Mouse (Mus musculus) gastrocnemius, adult 8-10 months (tissue): Measurements from ENCODE around the gene Ppm1j. TPM values are rescaled to one million over a fixed set of nuclear protein-coding genes. Genes with fewer than 3 reads are reported as not detected.
"Not testable (repeated sequence)": the region's sequence is repeated elsewhere in the genome, so short reads cannot be mapped to it uniquely, and the experiment has no call there.

Experiments
- DNase-seq, 2 experiments: peaks; one replicate each; pipeline ENCODE4 v3.0.0; 2022; ENCODE audit warnings: low spot score in 2 of 2
- total RNA-seq, 4 experiments: library from RNA; stranded (reverse); gene quantifications; 2 replicates each; pipeline ENCODE4 v1.2.4; 2022

Ppm1j gene
- total RNA-seq, result 10 to 100 TPM; 33.3 to 41.9 (median 35.3) TPM

DNA sequence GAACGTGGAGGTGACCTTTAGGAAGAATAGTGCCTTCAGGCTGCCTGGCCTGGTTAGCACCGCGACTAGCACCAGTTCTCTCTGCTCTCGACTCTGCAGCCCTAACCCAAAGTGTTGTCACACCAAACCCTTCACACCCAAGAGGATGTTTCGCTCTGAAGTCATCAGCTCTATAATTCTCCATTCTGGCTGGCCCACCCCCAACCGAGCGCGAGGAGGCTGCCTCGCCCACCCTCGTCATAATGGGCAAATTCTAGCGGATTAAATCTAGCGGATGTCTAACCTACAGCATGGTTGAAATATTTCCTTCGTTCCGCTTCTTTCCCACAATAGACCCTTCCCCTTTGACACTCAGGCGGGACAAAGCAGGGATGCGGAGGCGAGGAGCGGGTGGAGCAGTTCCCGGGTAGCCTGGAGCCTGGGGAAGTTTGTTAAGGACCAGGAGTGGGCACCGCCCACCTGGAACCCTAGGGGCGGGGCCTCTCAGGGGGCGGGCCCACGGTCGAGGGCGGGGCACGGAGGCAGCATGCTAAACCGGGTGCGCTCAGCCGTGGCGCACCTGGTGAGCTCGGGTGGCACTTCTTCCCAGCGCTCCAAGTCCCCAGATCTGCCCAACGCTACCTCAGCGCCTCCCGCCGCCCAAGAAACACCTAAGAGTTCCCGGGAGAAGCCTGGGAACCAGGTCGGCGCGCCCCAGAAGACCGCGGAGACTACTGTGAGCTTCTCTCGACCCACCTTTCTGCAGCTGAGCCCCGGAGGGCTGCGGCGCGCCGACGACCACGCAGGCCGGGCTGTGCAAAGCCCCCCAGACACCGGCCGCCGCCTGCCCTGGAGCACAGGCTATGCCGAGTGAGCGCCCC, at the start of gene Ppm1j:
Ppm1j (plus strand) TSS at position 496 of the 860 bp plus-strand sequence.
- peak; percentile 81 to 85 for DNase-seq

DNA sequence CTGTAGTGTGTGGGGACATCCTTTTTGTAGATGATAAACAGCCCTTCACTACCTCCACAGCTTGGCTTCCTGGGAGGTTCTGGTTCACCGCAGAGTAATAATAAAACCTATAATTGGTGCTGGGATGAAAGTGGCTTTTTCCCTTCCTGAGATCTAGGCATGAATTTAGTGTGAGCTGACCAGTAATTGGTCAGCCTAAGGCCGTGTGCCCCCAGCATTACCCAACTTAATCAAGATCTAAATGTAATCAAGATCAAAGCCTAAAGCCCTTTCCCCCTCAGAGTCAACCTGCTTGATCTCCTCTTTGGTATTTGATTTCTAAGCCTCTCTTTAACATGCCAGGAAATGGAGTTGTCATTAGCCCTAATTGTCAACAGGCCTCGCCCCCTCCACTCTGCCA, 47.9 kb upstream of the Ppm1j start:
- DNase-seq, result no peak

DNA sequence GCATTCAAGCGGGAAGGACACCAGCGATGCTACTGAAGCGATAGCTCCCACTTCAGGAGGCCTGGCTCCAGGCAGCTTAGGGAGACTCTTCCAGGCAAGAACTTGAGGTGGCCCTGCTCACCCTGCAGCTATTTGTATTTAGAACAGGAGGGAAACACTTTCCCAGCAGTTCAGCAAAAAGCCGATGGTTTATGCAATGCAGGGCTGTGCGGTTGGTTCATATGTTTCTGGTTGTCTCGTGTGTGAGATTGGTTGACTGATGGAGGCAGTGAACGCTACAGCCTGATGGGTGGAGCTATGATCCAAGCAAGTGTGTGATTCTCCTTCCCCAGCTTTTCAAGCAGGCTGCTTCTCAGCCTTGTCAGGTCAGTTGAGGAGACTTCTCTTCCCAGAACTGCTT, 46.2 kb upstream of the Ppm1j start:
- no peak for DNase-seq

DNA sequence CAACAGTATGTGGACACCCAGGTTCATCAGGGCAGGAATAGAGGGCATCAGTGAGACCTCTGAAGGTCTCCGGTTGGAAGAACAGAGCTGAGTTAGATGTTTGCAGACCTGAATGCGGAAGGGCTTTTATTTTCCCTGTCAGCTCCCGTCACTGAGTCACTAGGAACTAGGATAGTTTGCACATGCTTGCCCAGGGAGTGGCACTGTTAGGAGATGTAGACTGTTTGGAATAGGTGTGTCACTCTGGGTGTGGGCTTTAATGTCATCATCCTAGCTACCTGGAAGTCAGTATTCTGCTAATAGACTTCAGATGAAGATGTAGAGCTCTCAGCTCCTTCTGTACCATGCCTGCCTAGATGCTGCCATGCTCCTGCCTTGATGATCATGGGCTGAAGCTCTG, 38.9 kb upstream of the Ppm1j start:
- DNase-seq, result no peak

DNA sequence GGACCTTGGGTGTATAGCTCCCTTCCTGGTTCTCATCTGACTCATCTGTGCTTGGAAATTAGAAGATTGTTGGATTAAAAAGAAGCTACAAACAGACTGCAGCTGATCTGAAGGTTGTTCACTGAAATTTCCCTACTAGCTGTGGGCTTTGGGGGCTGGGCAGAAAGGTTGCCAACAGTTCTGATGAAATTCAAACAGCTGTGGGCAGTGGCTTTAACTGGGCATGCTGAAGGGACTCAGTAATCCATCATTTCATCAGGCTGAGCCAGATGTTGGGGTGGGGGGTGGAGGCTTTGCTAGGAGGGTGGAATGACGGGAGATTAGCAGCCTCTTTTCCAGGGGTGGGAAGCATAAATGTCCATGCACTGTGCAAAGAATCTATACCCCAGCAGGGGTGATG, 37.7 kb upstream of the Ppm1j start:
- DNase-seq, result no peak

DNA sequence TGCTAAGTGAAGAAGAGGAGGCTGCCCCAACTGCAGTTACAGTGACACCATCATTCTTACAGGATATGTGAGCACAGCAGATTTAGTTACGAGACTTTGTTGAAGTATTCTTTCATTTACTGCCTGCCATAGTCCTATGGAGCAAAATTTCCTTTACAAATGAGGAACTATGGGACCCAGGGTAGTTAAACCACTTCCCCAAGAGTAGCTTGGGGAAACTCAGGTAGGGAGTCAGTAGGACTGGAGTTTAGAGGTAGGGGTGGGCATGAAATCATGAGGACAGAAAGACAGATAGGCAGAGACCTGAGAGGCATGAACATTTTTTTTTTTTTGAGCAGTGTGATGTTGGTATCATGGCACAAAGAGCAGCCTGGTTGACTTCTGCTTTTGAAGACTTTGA, 37.0 kb upstream of the Ppm1j start:
- DNase-seq, result no peak

DNA sequence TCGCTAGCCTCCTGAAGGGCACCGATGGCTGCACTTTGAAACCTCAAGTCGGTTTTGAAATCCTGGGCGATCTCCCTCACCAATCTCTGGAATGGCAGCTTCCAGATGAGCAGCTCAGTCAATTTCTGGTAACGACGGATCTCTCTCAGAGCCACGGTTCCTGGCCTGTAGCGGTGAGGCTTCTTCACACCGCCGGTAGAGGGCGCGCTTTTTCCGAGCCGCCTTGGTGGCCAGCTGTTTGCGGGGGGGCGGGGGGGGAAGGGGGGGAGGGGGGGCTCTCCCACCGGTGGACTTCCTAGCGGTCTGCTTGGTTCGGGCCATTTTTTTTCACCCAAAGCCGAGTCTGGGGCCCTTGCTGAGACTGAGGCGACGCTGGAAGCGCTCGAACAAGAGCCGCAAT, 28.0 kb upstream of the Ppm1j start:
- DNase-seq, result not testable (repeated sequence)

DNA sequence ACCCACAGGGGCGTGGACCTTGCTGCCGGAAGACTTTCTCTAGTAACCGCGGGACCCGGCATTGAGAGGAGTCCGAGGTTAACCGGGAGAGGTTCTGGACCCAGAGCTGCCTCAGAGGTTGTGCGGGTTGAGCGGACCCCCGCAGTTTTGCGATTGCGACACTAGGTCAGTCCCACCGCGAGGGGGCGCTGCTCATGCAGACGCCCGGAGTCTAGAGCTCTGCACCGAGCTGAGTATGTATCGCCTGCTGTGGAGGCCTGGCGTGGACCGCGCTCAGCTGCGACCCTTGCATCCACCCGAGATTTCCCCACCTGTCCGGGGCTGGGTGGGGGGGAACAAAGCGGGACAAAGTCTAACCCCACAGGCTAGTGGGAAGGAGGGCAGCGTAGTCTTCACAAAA, 22.4 kb upstream of the Ppm1j start:
- peak; percentile 25 to 46 for DNase-seq

DNA sequence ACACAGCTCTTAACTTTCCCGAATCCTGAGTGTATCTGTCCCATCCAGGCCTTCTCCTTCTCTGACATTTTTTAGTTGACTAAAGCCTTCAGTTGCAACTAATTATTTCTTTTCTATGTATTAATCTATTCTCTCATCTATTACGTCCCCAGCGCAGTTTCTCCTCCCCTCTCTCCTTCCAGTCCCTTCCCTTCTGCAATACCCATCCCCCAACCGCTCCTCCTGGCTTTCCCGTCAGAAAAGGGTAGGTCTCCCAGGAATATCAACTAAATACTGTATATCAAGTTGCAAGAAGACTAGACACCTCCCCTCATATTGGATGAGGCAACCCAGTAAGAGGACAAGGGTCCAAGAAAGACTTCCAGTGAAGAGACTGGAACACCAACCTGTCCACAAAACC, 22.0 kb upstream of the Ppm1j start:
- DNase-seq, result no peak

DNA sequence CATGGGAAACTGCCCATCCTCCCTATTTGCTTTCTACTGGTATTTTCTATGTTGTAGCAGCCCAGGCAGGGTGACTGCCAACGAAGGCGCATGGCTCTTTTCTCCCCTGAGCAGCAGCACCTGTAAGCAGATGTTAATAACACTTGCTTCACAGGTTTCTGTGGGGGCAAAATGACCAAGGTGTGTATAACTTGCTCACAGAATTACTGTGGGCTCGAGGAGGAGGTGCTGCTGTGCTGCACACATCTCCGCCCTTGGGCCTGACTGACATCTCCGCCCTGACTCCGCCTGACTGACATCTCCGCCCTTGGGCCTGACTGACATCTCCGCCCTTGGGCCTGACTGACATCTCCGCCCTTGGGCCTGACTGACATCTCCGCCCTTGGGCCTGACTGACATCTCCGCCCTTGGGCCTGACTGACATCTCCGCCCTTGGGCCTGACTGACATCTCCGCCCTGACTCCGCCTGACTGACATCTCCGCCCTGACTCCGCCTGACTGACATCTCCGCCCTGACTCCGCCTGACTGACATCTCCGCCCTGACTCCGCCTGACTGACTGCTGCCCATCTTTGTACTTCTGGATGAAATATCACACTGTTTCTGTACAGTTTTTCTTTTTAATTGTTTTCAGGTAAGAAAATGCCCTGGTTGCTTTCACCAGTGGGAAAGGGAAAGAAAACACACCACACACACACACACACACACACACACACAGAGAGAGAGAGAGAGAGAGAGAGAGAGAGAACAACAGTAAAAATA, 18.6 kb upstream of the Ppm1j start:
- DNase-seq, result not testable (repeated sequence)

DNA sequence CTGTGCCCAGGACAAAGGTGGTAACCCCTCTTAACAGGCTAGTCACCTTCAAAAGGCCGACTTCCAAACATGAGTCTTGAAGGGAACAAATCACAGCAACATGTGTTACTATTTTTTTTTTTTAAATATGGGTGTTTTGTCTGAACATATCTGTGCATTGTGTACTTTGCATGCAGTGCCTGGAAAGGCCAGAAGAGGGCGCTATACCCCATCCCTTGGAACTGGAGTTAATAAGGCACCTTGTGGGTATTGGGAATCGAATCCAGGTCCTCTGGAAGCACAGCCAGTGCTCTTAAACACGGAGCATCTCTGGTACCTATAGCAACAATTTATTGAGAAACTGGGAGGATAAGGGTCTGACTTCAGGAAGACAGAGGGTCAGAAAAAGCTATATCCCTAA, 15.8 kb upstream of the Ppm1j start:
- DNase-seq, result no peak

DNA sequence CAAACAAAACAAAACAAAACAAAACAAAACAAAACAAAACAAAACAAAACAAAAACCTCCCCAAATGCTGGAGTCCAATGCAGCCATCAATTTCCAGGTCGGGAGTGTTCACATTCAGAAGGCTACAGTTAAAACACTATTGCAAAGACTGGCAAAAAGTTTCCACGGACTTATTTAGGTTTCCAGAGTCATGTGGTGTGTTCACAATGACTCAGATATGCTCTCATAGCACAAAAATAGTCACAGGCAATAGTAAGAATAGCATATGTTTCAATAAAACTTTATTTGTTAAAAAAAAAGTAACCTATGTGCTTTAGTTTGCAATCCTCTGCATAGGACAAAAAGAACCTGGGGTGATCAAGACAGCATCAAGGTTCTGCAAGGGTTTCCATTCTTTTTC, 13.7 kb upstream of the Ppm1j start:
- no peak for DNase-seq

DNA sequence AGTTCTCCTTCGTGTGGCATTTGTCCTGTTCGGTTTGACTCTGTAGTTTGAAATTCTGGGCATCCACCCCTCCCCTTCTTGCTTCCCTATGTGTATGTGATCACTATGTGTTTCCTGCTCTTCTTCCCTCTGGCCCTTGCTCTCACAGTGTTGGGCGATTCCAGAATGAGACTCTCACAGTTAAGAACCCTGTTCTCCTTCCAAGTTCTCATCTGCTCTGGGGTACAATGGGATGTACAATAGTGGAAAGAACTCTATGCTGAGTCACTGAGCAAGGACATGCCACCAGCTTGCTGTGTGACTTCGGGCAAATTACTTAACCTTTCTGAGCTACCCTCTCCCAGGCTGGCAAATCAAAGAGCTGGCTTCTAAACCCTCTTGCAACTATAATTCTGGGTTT, 13.1 kb upstream of the Ppm1j start:
- no peak for DNase-seq

DNA sequence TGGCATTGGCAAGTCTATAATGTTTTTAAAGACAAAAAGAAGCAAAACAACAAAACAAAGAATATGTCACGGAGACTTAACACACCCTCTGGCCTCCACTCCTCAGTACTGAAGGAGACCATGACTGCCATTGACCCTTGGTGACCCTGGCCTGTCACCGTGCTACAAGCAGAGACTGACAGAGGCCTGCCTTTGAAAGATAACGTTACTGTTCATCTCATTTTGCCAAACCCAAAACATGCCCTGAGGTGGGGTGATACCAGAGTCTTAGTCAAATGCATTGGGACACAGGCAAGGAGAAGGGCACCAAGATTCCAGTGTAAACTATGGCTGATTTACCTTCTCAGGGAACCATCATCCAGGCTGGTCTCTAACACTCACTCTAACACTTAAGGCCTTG, 11.7 kb upstream of the Ppm1j start:
- no peak for DNase-seq

DNA sequence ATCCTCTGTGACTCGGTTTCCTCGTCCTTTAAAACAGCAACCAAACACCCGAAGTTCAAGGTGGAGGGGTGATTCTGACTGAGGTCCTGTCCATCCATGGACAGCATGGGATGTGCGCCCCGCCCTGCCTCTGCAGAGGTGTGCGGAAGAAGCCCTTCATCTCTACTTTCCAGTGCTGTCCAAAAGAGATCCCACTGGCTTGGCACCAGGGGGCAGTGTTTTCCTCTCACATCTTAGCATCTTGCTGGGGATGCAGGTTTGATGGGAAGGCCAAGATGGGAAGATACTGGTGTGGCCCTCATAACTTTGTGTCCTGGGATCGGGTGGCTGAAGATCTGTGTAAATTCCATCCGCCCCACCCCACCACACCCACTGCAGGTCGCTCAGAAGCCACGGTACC, 10.8 kb upstream of the Ppm1j start:
- no peak for DNase-seq

DNA sequence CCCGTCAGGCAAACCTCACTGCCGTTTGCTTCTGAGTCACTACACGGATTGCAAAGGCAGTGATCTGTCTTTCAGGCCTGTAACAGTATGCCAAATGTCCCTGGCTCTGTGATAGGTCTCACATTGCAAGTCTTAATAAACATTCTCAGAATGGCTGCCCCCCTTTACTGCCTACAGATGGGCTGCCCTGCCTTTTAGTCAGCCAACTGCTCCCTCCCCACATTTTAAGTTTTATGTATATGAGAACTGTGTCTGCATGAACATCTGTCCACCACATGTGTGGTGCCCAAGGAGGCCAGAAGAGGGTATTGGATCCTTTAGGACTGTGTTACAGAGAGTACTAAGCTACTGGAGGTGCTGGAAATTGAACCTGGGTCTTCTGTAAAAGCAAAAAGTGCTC, 9.9 kb upstream of the Ppm1j start:
- DNase-seq, result no peak

DNA sequence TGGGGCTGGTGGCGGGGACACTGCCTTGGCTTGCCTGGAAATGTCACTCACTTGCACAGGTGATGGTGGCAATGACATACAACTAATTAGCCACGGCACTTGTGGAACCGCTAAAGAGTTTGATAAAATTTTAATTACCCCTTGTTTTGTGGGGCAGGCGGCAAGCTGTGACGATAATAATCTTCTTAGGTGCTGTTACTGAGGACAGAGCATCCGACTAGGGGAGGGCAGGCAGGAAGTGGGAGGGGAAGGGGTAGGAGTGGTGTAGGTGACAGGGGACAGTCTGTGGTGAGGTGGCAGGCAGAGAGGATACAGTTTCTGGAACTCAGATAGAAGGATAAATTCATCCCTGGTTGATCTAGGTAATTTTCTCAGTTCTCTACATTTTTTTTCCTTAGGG, 9.4 kb upstream of the Ppm1j start:
- no peak for DNase-seq

DNA sequence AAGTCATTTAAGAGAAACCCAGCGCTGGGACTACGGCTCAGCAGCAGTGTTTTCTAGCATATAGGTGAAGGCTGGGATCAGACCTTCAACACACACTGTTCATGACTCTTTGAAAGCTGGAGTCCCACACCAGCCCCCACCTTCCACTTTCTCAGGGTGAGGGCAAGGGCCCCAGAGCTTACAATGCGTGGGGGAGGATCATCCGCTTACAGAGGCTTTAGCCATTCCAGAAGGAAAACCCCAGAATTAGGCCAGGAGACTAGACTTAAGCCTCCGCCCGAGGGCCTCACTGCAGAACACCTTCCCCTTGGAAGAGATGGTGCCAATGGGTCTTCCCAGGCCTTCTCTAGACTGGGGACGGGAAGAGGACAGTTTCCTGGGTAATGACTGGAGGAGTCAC, 7.6 kb upstream of the Ppm1j start:
- no peak for DNase-seq

DNA sequence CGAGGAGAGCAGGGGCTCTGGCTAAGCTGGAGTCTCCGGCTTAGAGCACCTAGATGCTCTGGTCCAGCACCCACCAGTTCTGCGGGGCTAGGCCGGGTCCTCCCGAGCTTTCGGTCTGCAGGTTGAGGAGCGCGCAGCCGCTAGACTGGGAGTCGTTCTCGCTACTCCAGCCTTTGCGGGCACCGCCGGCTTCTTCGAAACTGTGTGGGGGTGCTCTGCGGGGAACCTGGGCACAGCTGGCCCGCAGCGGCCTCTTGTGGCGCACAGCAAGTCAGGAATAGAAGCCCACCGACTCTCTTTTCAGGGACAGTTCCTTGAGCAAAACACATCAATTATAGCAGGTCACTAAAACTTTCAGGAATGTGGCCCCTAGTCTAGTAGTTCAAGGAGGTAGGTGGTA, 3.5 kb upstream of the Ppm1j start:
- DNase-seq, result no peak

DNA sequence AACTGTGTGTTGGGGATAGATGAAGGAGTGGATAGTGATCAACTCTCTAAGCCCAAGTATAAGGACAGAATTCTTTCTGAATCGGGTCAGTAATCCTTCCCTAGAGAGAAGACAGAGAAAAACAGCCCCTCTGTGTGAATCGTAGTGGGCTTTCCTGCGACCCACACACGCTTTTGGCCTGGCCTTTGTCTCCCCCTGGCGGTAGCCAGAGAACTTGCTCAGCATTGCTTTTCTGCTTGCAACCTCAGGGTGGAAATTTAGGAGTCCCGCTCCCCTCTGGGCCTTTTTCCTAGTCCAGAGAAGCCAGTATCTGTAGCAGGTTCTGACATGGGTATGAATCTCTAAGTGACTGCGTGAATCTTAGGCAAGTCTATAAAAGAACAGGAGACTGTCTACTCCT, 907 bp upstream of the Ppm1j start:
- DNase-seq, result no peak

DNA sequence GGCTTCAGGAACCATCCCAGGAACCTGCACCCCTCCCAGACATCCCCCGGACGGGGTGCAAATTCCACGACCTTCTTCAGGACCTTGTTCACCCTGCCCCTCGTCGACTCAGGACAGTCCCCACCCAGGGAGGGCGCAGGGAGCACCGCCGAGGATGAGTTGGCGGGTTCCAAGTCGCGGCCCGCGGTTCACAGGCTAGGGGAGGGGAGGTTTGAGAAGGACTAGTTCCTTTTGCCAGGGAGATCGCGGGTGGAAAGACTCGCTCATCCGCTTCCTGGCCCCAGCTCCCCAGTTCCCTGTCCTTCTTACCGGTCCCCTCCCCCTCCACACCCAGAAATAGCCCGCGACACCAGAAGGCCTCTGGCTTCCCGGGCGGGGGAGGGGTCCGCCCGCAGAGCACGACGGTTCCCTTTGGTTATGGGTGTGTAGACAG, 631 bp downstream of the Ppm1j start, which contains the start of gene Fam19a3:
Fam19a3 (minus strand) TSS at position 370 of the 433 bp plus-strand sequence.
- peak; percentile 77 to 79 for DNase-seq

DNA sequence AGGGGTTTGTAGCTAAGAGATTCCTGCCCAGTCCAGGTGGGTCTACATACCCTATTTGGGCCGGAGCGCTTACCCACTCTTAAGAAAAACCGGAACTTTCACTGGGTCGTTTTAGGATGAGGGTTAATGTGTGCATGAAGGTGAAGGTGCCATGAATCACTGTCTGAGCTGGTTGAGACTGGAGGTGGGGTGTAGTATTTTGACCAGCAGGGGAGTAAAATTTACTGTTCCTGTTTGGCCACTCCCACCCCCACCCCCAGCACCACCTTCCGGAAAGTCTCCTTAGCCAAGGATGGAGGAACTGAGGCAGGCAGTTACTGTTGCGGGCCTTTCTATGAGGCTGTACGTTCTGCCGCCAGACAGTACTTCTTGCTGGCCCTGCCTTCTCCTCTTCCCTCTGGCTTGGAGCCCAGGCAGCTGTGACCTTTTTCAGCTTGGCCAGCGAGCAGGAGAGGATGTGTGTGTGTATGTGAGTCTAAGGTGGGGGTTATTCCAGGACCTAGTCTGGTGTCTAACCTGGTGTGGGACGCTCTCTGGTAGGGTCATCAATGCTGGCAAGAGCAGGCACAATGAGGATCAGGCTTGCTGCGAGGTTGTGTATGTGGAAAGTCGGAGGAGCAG, 1.3 kb downstream of the Ppm1j start:
- peak; percentile 75 to 83 for DNase-seq
